Mouse (Mus musculus) cortical plate, adult 2 months (tissue): ENCODE measurements around the gene Lamp1.

Experiments used
- CTCF ChIP-seq: fragments of 200-500 bp; IDR thresholded peaks from 2 replicates; pipeline ENCODE4 v1.5.1; 2011; ENCODE audit warnings: mild to moderate bottlenecking, control low read depth, low read length; ENCODE audit not compliant: insufficient read depth; ENCODE audit errors: extremely low read depth
- POLR2A ChIP-seq: fragments of 200-500 bp; IDR thresholded peaks from 2 replicates; pipeline ENCODE4 v1.6.1; 2011; ENCODE audit warnings: mild to moderate bottlenecking, low read length, control low read depth; ENCODE audit not compliant: insufficient read depth; ENCODE audit errors: extremely low read depth

DNA sequence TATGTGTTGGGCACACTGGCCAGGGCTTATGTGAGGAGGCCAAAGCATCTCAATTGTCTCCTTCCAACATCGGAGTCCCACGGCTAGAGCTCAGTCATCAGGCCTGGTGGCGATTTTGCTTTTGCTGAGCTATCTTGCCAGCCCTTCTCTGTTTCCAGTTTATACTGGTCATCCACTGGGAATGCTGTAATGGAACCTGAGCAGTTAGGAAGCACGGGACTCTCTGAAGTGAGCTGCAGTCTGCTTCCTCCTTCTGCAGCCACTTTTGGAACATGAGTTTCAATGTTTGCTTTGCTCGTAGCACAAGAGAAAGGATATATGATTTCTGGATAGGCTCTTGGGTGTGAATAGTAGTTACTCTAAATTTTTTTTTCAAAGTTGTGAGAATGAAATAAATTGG is 5.4 kb downstream of the Lamp1 start:
- TF ChIP-seq CTCF (no peak), POLR2A (no peak)
